Mouse (Mus musculus): ENCODE data around the gene Pakap. TPM values are rescaled to one million over a fixed set of nuclear protein-coding genes. Genes with fewer than 3 reads are reported as not detected.

Gene Pakap
- polyA plus RNA-seq, 1 experiment from 2014 or later, result 17.8 TPM

DNA sequence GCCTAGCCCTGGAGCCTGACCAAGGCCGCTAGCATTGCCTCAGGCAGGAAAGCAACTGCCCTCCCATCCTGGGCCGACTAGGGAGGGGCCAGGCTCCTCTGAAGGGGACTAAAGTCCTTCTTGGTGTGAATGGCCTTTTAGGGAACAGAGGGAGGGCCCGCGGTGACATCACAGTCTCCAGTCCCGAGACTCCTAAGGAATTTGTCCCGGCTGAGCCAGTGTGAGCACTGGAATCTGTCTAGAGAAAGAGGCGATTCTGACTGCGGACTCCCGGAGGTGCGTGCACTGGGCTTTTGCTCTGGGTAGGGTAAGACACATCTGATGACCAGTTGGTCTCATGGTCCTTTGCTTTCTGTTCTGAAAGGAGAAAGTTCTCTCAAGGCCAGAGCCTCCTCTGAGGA lies 277.1 kb downstream of the Pakap start:
- Histone ChIP-seq H3K9ac (peak overlapping the region; percentile 40), H3K27ac (peak overlapping the region; percentile 90), H3K4me3 (replicated peaks) (peak overlapping the region; percentile 48), H3K4me2 (peak overlapping the region; percentile 59), H3K27me3 (no peaks in the 10 kb centered on the region), H3K4me1 (peaks cover 57% of the 10 kb centered on the region), H3K36me3 (peaks cover under 1% of the 10 kb centered on the region; the same call in 1 of the 2 replicates), H3K9me3 (replicated peaks) (no peaks in the 10 kb centered on the region)
- ATAC-seq (replicated peaks; ENCODE audit: low FRiP score), result peak; percentile 90
- 2% methylated on average over 10 of the region's 10 CpGs for WGBS

DNA sequence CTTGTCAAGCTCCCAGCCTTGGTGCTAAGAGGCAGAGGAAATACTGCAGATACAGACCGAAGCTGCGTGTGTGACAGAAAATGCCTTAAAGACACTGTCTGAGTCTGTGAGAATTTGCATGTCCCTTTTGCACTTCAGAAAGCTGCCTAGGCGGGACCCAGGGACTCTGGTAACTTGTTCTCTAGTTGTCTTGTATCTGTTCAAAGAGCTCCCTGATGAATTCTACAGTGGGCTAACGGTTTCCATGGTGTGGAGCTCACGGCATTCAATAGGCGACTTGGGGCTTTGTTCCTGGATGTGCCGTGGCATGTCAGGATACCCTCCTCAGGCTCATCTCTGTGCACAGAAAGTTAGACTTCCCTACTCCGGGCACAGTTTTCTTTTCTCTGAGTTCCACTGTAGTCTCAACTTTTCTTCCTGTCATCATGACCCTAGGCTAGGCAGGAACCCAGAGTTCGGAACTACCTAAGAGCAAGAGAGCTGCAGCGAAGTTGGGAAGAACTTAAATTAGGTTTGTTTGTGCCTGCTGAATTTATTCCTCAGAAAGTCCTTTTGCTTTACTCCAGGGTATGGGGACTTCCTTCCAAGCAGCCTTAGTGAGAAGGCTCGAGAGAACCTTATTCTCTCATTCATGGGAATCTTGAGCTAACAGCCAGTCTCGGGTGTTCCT lies 277.7 kb downstream of the Pakap start:
- Histone ChIP-seq H3K27ac (peak overlapping the region; percentile 90), H3K4me1 (peaks cover 57% of the 10 kb centered on the region), H3K9ac (peak overlapping the region; percentile 40), H3K27me3 (no peaks in the 10 kb centered on the region), H3K9me3 (replicated peaks) (no peaks in the 10 kb centered on the region), H3K4me3 (replicated peaks) (peak overlapping the region; percentile 48), H3K36me3 (peaks cover 7% of the 10 kb centered on the region), H3K4me2 (peak overlapping the region; percentile 59)
- no peak for ATAC-seq (replicated peaks; ENCODE audit: low FRiP score)
- WGBS, result 25% methylated on average over 12 of the region's 12 CpGs

DNA sequence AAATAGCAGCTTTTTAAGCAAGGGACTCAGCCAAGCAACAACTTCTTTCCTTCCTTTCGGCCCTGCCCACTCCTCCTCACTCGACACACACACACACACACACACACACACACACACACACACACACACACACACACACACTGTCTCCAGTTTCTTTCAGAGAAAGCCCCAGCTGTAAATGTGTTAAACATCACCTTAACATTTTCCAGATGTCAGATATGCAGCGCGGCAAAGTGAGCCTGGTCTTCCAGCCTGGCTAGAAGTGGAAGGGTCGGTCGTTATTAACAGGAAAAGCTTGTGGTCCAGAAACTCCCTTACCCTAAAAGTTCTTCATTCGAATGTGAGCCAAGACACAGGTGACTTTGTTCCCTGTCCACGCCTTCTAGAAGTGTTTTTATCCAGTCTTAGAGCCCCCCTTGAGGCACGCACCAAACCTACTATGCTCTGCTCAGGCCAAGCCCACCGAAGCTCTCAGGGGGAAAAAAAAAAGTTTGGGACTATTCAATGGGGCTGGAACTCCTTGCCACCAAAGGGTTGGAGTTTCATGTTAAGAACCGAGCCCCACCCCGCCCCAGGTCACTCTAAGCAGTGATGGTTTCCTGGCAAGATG lies 278.5 kb downstream of the Pakap start:
- H3K4me1 ChIP-seq, result peaks cover 59% of the 10 kb centered on the region
- peak overlapping the region; percentile 40 for H3K9ac ChIP-seq
- peak overlapping the region; percentile 59 for H3K4me2 ChIP-seq
- peak overlapping the region; percentile 90 for H3K27ac ChIP-seq
- peak overlapping the region; percentile 48 for H3K4me3 ChIP-seq (replicated peaks)
- H3K27me3 ChIP-seq, result no peaks in the 10 kb centered on the region
- H3K36me3 ChIP-seq, result peaks cover 7% of the 10 kb centered on the region
- H3K9me3 ChIP-seq (replicated peaks), result no peaks in the 10 kb centered on the region
- 26% methylated on average over 12 of the region's 12 CpGs for WGBS
- ATAC-seq (replicated peaks; ENCODE audit: low FRiP score), result no peak

DNA sequence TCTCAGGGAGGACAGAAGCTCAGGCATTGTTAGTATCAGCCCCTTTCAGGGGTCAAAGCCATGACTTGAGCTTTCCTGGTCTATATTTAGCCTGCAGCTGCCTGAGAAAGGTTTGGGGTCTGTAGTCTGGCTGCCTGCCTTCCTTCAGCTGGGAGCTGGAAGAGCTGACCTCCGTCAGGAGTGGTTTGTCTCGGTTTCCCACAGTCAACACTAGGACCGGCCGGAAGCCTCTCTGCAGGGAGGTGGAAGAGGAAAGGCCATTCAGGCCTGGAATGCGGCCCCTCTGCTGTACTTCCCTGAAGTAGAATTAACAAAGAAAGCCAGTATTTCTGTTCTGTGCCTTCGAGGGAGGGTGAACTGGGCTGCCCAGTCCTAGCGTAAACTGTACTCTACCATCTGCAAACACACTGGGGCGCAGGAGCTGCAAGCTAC lies 279.0 kb downstream of the Pakap start:
- peak; percentile 63 for ATAC-seq (replicated peaks; ENCODE audit: low FRiP score)
- Histone ChIP-seq H3K9ac (0 out of 2 replicates have a peak overlapping the region, but pooled peaks have one; percentile 28), H3K4me2 (peak overlapping the region; percentile 59), H3K4me1 (peaks cover 62% of the 10 kb centered on the region), H3K36me3 (peaks cover 7% of the 10 kb centered on the region), H3K27ac (peak overlapping the region; percentile 90), H3K9me3 (replicated peaks) (no peaks in the 10 kb centered on the region), H3K4me3 (replicated peaks) (peak overlapping the region; percentile 48), H3K27me3 (no peaks in the 10 kb centered on the region)
- 20% methylated on average over 8 of the region's 8 CpGs for WGBS

DNA sequence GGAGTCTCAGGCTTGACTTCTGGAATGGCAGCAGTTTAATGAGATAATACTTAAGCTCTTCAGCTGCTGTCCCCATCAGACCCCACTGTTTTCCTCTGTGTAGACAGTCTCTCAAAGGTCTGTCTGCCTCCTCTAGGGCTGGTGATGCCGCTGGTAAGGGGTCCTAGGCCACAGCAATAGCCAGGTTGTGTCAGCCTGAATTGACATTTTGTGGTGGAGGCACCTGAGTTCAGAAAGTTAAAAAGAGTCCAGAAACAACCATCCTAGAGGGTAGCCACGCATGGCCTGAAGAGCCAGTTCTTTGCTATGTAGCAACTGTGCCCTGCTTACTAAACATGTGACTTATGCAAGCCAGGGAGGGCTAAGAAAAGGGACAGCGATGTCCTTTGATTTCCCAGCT lies 279.7 kb downstream of the Pakap start:
- no peaks in the 10 kb centered on the region for H3K27me3 ChIP-seq
- H3K27ac ChIP-seq, result peak overlapping the region; percentile 90
- peaks cover 62% of the 10 kb centered on the region for H3K4me1 ChIP-seq
- H3K9me3 ChIP-seq (replicated peaks), result no peaks in the 10 kb centered on the region
- peak overlapping the region; percentile 59 for H3K4me2 ChIP-seq
- H3K36me3 ChIP-seq, result peaks cover 7% of the 10 kb centered on the region
- 86% methylated on average over 3 of the region's 3 CpGs for WGBS
- H3K9ac ChIP-seq, result no peak overlapping the region
- peak overlapping the region; percentile 48 for H3K4me3 ChIP-seq (replicated peaks)
- no peak for ATAC-seq (replicated peaks; ENCODE audit: low FRiP score)

DNA sequence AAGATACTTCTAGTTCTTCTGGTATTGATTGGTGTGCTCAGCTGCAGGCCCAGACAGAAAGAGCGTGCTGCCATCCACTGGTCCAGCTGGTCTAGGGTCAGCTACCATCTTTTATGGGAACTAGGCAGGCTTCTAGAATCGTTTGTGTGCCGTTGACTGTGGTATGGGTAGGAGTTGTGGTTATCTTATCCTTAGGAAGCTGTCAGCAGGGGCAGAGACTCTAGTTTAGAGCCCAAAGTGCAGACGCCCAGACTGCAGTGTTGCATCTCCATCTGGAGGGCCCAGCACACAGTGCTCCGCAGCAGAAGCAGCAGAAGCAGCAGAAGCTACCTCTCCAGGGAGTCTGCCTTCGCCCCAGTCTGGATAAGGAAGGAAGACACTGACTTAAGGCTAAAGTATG lies 281.5 kb downstream of the Pakap start:
- Histone ChIP-seq H3K36me3 (peaks cover 11% of the 10 kb centered on the region), H3K4me2 (no peak overlapping the region), H3K27me3 (no peaks in the 10 kb centered on the region), H3K9ac (no peak overlapping the region), H3K9me3 (replicated peaks) (no peaks in the 10 kb centered on the region), H3K4me3 (replicated peaks) (no peak overlapping the region), H3K27ac (no peak overlapping the region), H3K4me1 (peaks cover 60% of the 10 kb centered on the region)
- 74% methylated on average over 6 of the region's 6 CpGs for WGBS
- ATAC-seq (replicated peaks; ENCODE audit: low FRiP score), result no peak

DNA sequence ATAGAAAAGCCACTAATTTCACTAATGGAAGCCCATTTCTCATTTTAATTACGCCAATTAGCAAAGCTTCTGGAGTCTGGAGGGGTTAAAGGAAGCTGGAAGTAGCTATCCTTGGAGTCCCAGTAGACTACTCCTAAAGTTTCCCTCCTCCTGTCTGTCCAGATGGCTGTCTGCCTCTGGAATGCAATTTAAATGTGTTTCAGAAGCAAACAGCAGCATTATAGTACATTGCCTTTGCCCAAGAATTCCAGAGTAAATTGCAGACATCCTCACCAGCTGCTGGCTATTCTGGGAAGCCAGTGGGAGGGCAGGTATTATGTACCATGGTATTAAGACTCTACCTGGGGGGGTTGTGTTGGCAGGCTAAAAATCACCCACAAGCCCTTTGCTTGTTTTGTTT lies 283.8 kb downstream of the Pakap start:
- Histone ChIP-seq H3K9me3 (replicated peaks) (no peaks in the 10 kb centered on the region; the same call in 1 of the 2 replicates), H3K9ac (no peak overlapping the region), H3K4me2 (no peak overlapping the region), H3K27ac (no peak overlapping the region), H3K4me1 (peaks cover 39% of the 10 kb centered on the region), H3K4me3 (replicated peaks) (no peak overlapping the region), H3K27me3 (no peaks in the 10 kb centered on the region), H3K36me3 (peaks cover 34% of the 10 kb centered on the region)
- WGBS, result 85% methylated on average over 1 of the region's 1 CpGs
- no peak for ATAC-seq (replicated peaks; ENCODE audit: low FRiP score)

DNA sequence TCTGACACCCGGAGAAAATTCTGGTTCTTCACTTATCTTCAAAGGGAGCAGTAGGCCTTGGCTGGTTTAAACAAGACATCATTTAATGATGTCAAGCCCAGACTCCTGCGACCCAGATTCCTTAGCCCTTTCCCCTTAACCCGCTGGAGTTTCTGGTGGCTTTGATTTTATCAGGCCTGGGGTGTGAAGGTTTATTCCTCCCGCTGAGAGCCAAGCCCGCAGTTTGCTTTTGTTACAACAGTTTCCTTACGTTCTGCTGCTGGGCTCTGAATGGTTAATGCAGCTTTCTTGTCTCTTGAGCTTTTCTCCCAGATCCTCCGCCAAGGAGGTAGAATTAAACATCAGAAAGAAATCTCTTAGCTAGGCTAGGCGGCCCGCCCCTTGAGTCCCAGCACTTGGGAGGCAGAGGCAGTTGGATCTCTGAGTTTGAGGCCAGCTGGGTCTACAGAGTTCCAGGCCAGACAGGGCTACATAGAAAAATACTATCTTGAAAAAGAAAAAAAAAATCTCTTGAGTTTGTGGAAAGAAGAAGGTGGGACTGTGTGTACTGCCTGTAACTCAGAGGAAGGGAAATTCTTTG lies 284.6 kb downstream of the Pakap start:
- no peaks in the 10 kb centered on the region for H3K27me3 ChIP-seq
- H3K4me3 ChIP-seq (replicated peaks), result no peak overlapping the region
- peaks cover 42% of the 10 kb centered on the region for H3K36me3 ChIP-seq
- H3K4me2 ChIP-seq, result no peak overlapping the region
- H3K9ac ChIP-seq, result no peak overlapping the region
- no peak overlapping the region for H3K27ac ChIP-seq
- H3K9me3 ChIP-seq (replicated peaks), result no peaks in the 10 kb centered on the region; the same call in 1 of the 2 replicates
- no peak for ATAC-seq (replicated peaks; ENCODE audit: low FRiP score)
- 43% methylated on average over 9 of the region's 9 CpGs for WGBS
- peaks cover 31% of the 10 kb centered on the region for H3K4me1 ChIP-seq

DNA sequence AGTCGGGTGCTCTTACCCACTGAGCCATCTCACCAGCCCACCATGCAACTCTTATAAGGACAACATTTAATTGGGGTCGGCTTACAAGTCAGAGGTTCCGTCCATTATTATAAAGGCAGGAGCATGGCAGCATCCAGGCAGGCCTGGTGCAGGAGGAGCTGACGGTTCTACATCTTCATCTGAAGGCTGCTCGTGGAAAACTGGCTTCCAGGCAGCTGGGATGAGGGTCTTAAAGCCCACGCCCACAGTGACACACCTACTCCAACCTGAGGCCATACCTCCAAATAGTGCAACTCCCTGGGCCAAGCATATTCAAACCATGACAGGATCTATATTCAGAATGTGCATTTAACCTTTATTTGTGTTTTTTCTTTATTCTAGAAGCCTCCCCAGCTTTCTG lies 286.2 kb downstream of the Pakap start:
- no peak for ATAC-seq (replicated peaks; ENCODE audit: low FRiP score)
- H3K36me3 ChIP-seq, result peaks cover 54% of the 10 kb centered on the region
- 84% methylated on average over 6 of the region's 6 CpGs for WGBS
- no peak overlapping the region for H3K4me3 ChIP-seq (replicated peaks)
- no peak overlapping the region for H3K9ac ChIP-seq
- H3K27me3 ChIP-seq, result no peaks in the 10 kb centered on the region
- H3K4me2 ChIP-seq, result no peak overlapping the region
- peaks cover 25% of the 10 kb centered on the region for H3K4me1 ChIP-seq
- no peak overlapping the region for H3K27ac ChIP-seq
- H3K9me3 ChIP-seq (replicated peaks), result no peaks in the 10 kb centered on the region; the same call in 1 of the 2 replicates

DNA sequence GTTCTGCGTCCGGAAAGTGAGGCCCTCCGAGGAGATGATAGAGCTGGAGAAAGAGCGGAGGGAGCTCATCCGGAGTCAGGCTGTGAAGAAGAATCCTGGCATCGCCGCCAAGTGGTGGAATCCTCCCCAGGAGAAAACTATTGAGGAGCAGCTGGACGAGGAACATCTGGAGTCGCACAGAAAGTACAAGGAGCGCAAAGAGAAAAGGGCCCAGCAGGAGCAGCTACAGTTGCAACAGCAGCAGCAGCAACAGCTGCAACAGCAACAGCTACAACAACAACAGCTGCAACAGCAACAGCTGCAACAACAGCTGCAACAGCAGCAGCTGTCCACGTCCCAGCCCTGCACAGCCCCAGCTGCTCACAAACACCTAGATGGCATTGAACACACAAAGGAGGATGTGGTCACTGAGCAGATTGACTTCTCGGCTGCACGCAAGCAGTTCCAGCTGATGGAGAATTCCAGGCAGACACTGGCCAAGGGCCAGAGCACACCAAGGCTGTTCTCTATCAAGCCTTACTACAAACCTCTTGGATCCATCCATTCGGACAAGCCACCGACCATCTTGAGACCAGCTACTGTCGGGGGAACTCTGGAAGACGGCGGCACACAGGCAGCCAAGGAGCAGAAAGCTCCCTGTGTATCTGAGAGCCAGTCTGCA lies 287.4 kb downstream of the Pakap start:
- no peak overlapping the region for H3K27ac ChIP-seq
- no peaks in the 10 kb centered on the region for H3K27me3 ChIP-seq
- H3K4me2 ChIP-seq, result no peak overlapping the region
- no peak overlapping the region for H3K4me3 ChIP-seq (replicated peaks)
- WGBS, result 82% methylated on average over 18 of the region's 18 CpGs
- H3K4me1 ChIP-seq, result peaks cover 28% of the 10 kb centered on the region
- H3K9me3 ChIP-seq (replicated peaks), result no peaks in the 10 kb centered on the region; the same call in 1 of the 2 replicates
- H3K9ac ChIP-seq, result no peak overlapping the region
- ATAC-seq (replicated peaks; ENCODE audit: low FRiP score), result no peak
- peaks cover 54% of the 10 kb centered on the region for H3K36me3 ChIP-seq

DNA sequence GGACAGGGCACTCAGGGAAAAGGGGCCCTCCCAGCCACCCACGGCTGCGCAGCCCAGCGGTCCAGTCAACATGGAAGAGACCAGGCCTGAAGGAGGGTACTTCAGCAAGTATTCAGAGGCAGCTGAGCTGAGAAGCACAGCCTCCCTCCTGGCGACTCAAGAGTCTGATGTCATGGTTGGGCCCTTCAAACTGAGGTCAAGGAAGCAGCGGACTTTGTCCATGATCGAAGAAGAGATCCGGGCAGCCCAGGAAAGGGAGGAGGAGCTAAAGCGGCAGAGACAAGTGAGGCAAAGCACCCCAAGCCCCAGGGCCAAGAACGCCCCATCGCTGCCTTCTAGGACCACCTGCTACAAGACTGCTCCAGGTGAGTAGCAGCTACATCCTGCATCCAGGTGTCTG lies 288.7 kb downstream of the Pakap start:
- peaks cover 54% of the 10 kb centered on the region for H3K36me3 ChIP-seq

DNA sequence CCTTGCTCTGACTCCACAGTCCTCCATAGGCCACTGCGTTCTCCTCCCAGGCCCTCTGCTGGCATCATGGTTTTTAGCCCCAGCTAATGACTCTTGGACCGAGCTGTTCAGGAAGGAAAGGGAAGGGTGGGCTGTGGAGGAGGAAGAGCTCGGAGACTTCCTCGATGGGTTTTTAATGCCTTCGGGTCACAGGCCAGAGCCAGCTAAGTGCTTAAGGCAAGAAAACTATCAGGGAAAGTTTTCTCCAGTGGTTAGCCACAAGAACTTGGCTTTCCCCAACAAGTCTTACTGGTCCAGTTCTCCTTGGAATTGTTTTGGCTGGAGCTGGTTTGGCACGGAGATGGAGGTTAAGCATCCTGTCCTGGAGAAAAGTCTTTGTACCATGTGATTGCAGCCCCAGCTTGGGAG lies 292.2 kb downstream of the Pakap start:
- Histone ChIP-seq H3K4me2 (no peak overlapping the region), H3K27me3 (no peaks in the 10 kb centered on the region), H3K9me3 (replicated peaks) (no peaks in the 10 kb centered on the region; the same call in 1 of the 2 replicates), H3K4me3 (replicated peaks) (no peak overlapping the region), H3K4me1 (peaks cover 28% of the 10 kb centered on the region), H3K27ac (peak overlapping the region; percentile 32; the same call in 1 of the 2 replicates), H3K9ac (no peak overlapping the region), H3K36me3 (peaks cover 43% of the 10 kb centered on the region)
- no peak for ATAC-seq (replicated peaks; ENCODE audit: low FRiP score)
- WGBS, result 59% methylated on average over 6 of the region's 6 CpGs

More for the DNA sequence above, 288.7 kb downstream of the Pakap start:
- H3K4me2 ChIP-seq, result no peak overlapping the region
- WGBS, result 95% methylated on average over 10 of the region's 10 CpGs
- no peak for ATAC-seq (replicated peaks; ENCODE audit: low FRiP score)
- H3K27ac ChIP-seq, result no peak overlapping the region
- no peak overlapping the region for H3K4me3 ChIP-seq (replicated peaks)
- no peak overlapping the region for H3K9ac ChIP-seq
- peaks cover 31% of the 10 kb centered on the region for H3K4me1 ChIP-seq
- H3K9me3 ChIP-seq (replicated peaks), result no peaks in the 10 kb centered on the region; the same call in 1 of the 2 replicates
- H3K27me3 ChIP-seq, result no peaks in the 10 kb centered on the region

All from kidney, embryonic 15.5 days (tissue).